Mouse (Mus musculus) MEL (cell line): Measurements from ENCODE around the gene Gm42791. TPM values are rescaled to one million over a fixed set of nuclear protein-coding genes. Genes with fewer than 3 reads are reported as not detected.

ENCODE experiments used
- DNase-seq: peaks from one replicate; pipeline ENCODE4 v3.0.0; 2011; ENCODE audit warnings: low read depth, low spot score
- H3K27ac ChIP-seq: 2 replicates; pipeline ENCODE4 v1.5.1; 2012; ENCODE audit warnings: low read depth, mild to moderate bottlenecking, control low read depth, low read length, moderate library complexity; ENCODE audit not compliant: control insufficient read depth
- H3K27me3 ChIP-seq, 2 experiments: fragments of 150-350 bp in 1 of 2; sonication (generic) in 1 of 2; 2 replicates each; pipeline ENCODE4 v1.6.1; 2012; ENCODE audit warnings: low read length in 2 of 2, mild to moderate bottlenecking in 2 of 2, improper control_type of control experiment in 1 of 2, moderate library complexity in 1 of 2; ENCODE audit not compliant: insufficient read depth in 2 of 2, control insufficient read depth in 1 of 2
- H3K36me3 ChIP-seq, 2 experiments: 2 replicates each; pipeline ENCODE4 v1.6.1; 2012 to 2014; ENCODE audit warnings: low read length in 2 of 2, improper control_type of control experiment in 1 of 2, inconsistent platforms in 1 of 2, mild to moderate bottlenecking in 1 of 2; ENCODE audit not compliant: insufficient read depth in 2 of 2, control insufficient read depth in 1 of 2
- H3K4me1 ChIP-seq, 2 experiments: fragments of 150-350 bp in 1 of 2; sonication (generic) in 1 of 2; 2 replicates each; pipeline ENCODE4 v1.6.1; 2012; ENCODE audit warnings: low read length in 2 of 2, improper control_type of control experiment in 1 of 2, mild to moderate bottlenecking in 1 of 2; ENCODE audit not compliant: insufficient read depth in 2 of 2, control insufficient read depth in 1 of 2
- H3K4me3 ChIP-seq, 2 experiments: fragments of 150-350 bp in 1 of 2; sonication (generic) in 1 of 2; 2 replicates each; pipeline ENCODE4 v1.5.1; 2012; ENCODE audit warnings: low read depth in 2 of 2, low read length in 2 of 2, mild to moderate bottlenecking in 2 of 2, moderate library complexity in 2 of 2, control low read depth in 1 of 2, improper control_type of control experiment in 1 of 2; ENCODE audit not compliant: control insufficient read depth in 1 of 2, insufficient read depth in 1 of 2
- H3K79me2 ChIP-seq: 2 replicates; pipeline ENCODE4 v1.6.1; 2012; ENCODE audit warnings: mild to moderate bottlenecking, low read length, moderate library complexity; ENCODE audit not compliant: control insufficient read depth, poor library complexity, insufficient read depth
- H3K9ac ChIP-seq: 2 replicates; pipeline ENCODE4 v1.6.1; 2012; ENCODE audit warnings: low read depth, mild to moderate bottlenecking, control low read depth, low read length, moderate library complexity; ENCODE audit not compliant: control insufficient read depth, poor library complexity, severe bottlenecking
- H3K9me3 ChIP-seq: fragments of 150-350 bp; sonication (generic); replicated peaks from 2 replicates; pipeline ENCODE4 v1.6.1; 2012; ENCODE audit warnings: mild to moderate bottlenecking, low read length, improper control_type of control experiment, moderate library complexity; ENCODE audit not compliant: insufficient read depth
- BHLHE40 ChIP-seq: IDR thresholded peaks from 2 replicates; pipeline ENCODE4 v1.6.1; 2012; ENCODE audit warnings: low read depth, mild to moderate bottlenecking, inconsistent platforms, low read length, improper control_type of control experiment, borderline replicate concordance
- CTCF ChIP-seq, 3 experiments: IDR thresholded peaks in 2 of 3; conservative IDR thresholded peaks in 1 of 3; 2 replicates each; pipeline ENCODE4 v1.5.1; 2011 to 2012; ENCODE audit warnings: low read length in 3 of 3, low read depth in 2 of 3, mild to moderate bottlenecking in 2 of 3, improper control_type of control experiment in 1 of 3, inconsistent platforms in 1 of 3, mixed read lengths in 1 of 3, moderate library complexity in 1 of 3; ENCODE audit not compliant: control insufficient read depth in 1 of 3, insufficient read depth in 1 of 3, poor library complexity in 1 of 3, severe bottlenecking in 1 of 3
- E2F4 ChIP-seq: IDR thresholded peaks from 2 replicates; pipeline ENCODE4 v1.6.1; 2011; ENCODE audit warnings: low read depth, low read length, improper control_type of control experiment, borderline replicate concordance
- ETS1 ChIP-seq: IDR thresholded peaks from 2 replicates; pipeline ENCODE4 v1.6.1; 2012; ENCODE audit warnings: low read depth, mild to moderate bottlenecking, inconsistent platforms, low read length, improper control_type of control experiment, moderate library complexity
- GATA1 ChIP-seq: IDR thresholded peaks from 2 replicates; pipeline ENCODE4 v1.6.1; 2011; ENCODE audit warnings: low read depth, low read length, improper control_type of control experiment
- HCFC1 ChIP-seq: IDR thresholded peaks from 2 replicates; pipeline ENCODE4 v1.6.1; 2012; ENCODE audit warnings: low read depth, mild to moderate bottlenecking, inconsistent platforms, low read length, improper control_type of control experiment, moderate library complexity
- JUND ChIP-seq: IDR thresholded peaks from 2 replicates; pipeline ENCODE4 v1.6.1; 2011; ENCODE audit warnings: low read depth, mild to moderate bottlenecking, improper control_type of control experiment, low read length
- KAT2A ChIP-seq: conservative IDR thresholded peaks from 2 replicates; pipeline ENCODE4 v1.6.1; 2012; ENCODE audit warnings: low read depth, low read length, improper control_type of control experiment, inconsistent platforms
- MAFK ChIP-seq: IDR thresholded peaks from 2 replicates; pipeline ENCODE4 v1.6.1; 2011; ENCODE audit warnings: low read depth, mild to moderate bottlenecking, low read length, improper control_type of control experiment, borderline replicate concordance
- MAX ChIP-seq: IDR thresholded peaks from 2 replicates; pipeline ENCODE4 v1.6.1; 2011; ENCODE audit warnings: low read length, improper control_type of control experiment
- MAZ ChIP-seq: IDR thresholded peaks from 2 replicates; pipeline ENCODE4 v1.6.1; 2012; ENCODE audit warnings: low read depth, mild to moderate bottlenecking, inconsistent platforms, low read length, improper control_type of control experiment
- MEF2A ChIP-seq: IDR thresholded peaks from 2 replicates; pipeline ENCODE4 v1.6.1; 2014; ENCODE audit warnings: low read depth, mild to moderate bottlenecking, inconsistent platforms, low read length, improper control_type of control experiment; ENCODE audit not compliant: poor library complexity, insufficient replicate concordance, severe bottlenecking; ENCODE audit errors: extremely low read depth
- MXI1 ChIP-seq: IDR thresholded peaks from 2 replicates; pipeline ENCODE4 v1.6.1; 2011; ENCODE audit warnings: mild to moderate bottlenecking, low read depth, low read length, improper control_type of control experiment
- MYB ChIP-seq: IDR thresholded peaks from 2 replicates; pipeline ENCODE4 v1.6.1; 2011; ENCODE audit warnings: mild to moderate bottlenecking, low read depth, low read length, improper control_type of control experiment
- MYC ChIP-seq: IDR thresholded peaks from 2 replicates; pipeline ENCODE4 v1.6.1; 2011; ENCODE audit warnings: low read depth, mild to moderate bottlenecking, low read length, improper control_type of control experiment, moderate library complexity
- NELFE ChIP-seq: IDR thresholded peaks from 2 replicates; pipeline ENCODE4 v1.6.1; 2011; ENCODE audit warnings: low read depth, low read length, improper control_type of control experiment
- POLR2A ChIP-seq, 2 experiments: IDR thresholded peaks; 2 replicates each; pipeline ENCODE4 v1.6.1; 2011 to 2012; ENCODE audit warnings: low read length in 2 of 2, mild to moderate bottlenecking in 2 of 2, control low read depth in 1 of 2, improper control_type of control experiment in 1 of 2, low read depth in 1 of 2, moderate library complexity in 1 of 2; ENCODE audit not compliant: control insufficient read depth in 1 of 2, insufficient read depth in 1 of 2, poor library complexity in 1 of 2
- POLR2AphosphoS2 ChIP-seq: IDR thresholded peaks from 2 replicates; pipeline ENCODE4 v1.6.1; 2011; ENCODE audit warnings: low read length, improper control_type of control experiment
- POLR2AphosphoS5 ChIP-seq: IDR thresholded peaks from 2 replicates; pipeline ENCODE4 v1.6.1; 2012; ENCODE audit warnings: low read depth, borderline replicate concordance, mild to moderate bottlenecking, inconsistent platforms, low read length, moderate library complexity, mixed read lengths
- RAD21 ChIP-seq: IDR thresholded peaks from 2 replicates; pipeline ENCODE4 v1.6.1; 2011; ENCODE audit warnings: mild to moderate bottlenecking, low read depth, low read length, improper control_type of control experiment
- RCOR1 ChIP-seq: IDR thresholded peaks from 2 replicates; pipeline ENCODE4 v1.6.1; 2012; ENCODE audit warnings: low read depth, mild to moderate bottlenecking, inconsistent platforms, low read length, improper control_type of control experiment
- SMC3 ChIP-seq: IDR thresholded peaks from 2 replicates; pipeline ENCODE4 v1.6.1; 2011; ENCODE audit warnings: low read depth, low read length, improper control_type of control experiment
- TAL1 ChIP-seq: IDR thresholded peaks from 2 replicates; pipeline ENCODE4 v1.6.1; 2012; ENCODE audit warnings: mild to moderate bottlenecking, inconsistent platforms, low read length, moderate library complexity, mixed read lengths
- TBP ChIP-seq: IDR thresholded peaks from 2 replicates; pipeline ENCODE4 v1.8.0; 2011; ENCODE audit warnings: low read depth, low read length, improper control_type of control experiment
- TCF12 ChIP-seq: IDR thresholded peaks from 2 replicates; pipeline ENCODE4 v1.6.1; 2014; ENCODE audit warnings: low read depth, mild to moderate bottlenecking, inconsistent platforms, low read length, improper control_type of control experiment, moderate library complexity
- UBTF ChIP-seq: IDR thresholded peaks from 2 replicates; pipeline ENCODE4 v1.6.1; 2012; ENCODE audit warnings: low read depth, mild to moderate bottlenecking, inconsistent platforms, low read length, improper control_type of control experiment, moderate library complexity, borderline replicate concordance; ENCODE audit not compliant: insufficient read depth
- USF1 ChIP-seq: IDR thresholded peaks from 2 replicates; pipeline ENCODE4 v1.6.1; 2014; ENCODE audit warnings: low read depth, mild to moderate bottlenecking, inconsistent platforms, low read length, improper control_type of control experiment, moderate library complexity
- USF2 ChIP-seq, 2 experiments: IDR thresholded peaks; 2 replicates each; pipeline ENCODE4 v1.6.1; 2011 to 2012; ENCODE audit warnings: improper control_type of control experiment in 2 of 2, low read length in 2 of 2, borderline replicate concordance in 1 of 2, inconsistent platforms in 1 of 2, low read depth in 1 of 2, mild to moderate bottlenecking in 1 of 2; ENCODE audit not compliant: insufficient read depth in 1 of 2
- ZC3H11A ChIP-seq: IDR thresholded peaks from 2 replicates; pipeline ENCODE4 v1.6.1; 2012; ENCODE audit warnings: low read depth, mild to moderate bottlenecking, inconsistent platforms, low read length, improper control_type of control experiment
- ZKSCAN1 ChIP-seq: IDR thresholded peaks from 2 replicates; pipeline ENCODE4 v1.6.1; 2012; ENCODE audit warnings: low read depth, mild to moderate bottlenecking, inconsistent platforms, low read length, improper control_type of control experiment, moderate library complexity
- ZMIZ1 ChIP-seq: IDR thresholded peaks from 2 replicates; pipeline ENCODE4 v1.6.1; 2012; ENCODE audit warnings: low read depth, mild to moderate bottlenecking, inconsistent platforms, low read length, improper control_type of control experiment, moderate library complexity
- ZNF384 ChIP-seq: IDR thresholded peaks from 2 replicates; pipeline ENCODE4 v1.6.1; 2012; ENCODE audit warnings: low read depth, mild to moderate bottlenecking, inconsistent platforms, low read length, improper control_type of control experiment
- polyA plus RNA-seq, 2 experiments: library from polyadenylated mRNA; stranded (reverse) in 1 of 2; unstranded in 1 of 2; fragments of >175 nt in 1 of 2; fragments of >200 nt in 1 of 2; gene quantifications; 2 replicates each; pipeline versions ENCODE4 v1.2.1 to v1.2.4; 2012; ENCODE audit warnings: low replicate concordance in 2 of 2, low read depth in 1 of 2; ENCODE audit not compliant: insufficient read length in 2 of 2, insufficient read depth in 1 of 2, missing spikeins in 1 of 2
- total RNA-seq: library from RNA; depleted of rRNA; stranded (reverse); fragments of 300-350 nt; gene quantifications from 2 replicates; pipeline ENCODE4 v1.2.3, GENCODE M21; 2012

Gm42791 gene
- total and polyA plus RNA-seq, 3 experiments = 1.2 to 2.1 TPM; not detected in 1

GRCm38 (mm10) chr5:148953098-148953497, 41.8 kb downstream of the Gm42791 start:
- Histone ChIP-seq H3K27ac (no peak overlapping the region), H3K9me3 (no peaks in the 10 kb centered on the region), H3K9ac (no peak overlapping the region), H3K79me2 (no peaks in the 10 kb centered on the region), H3K27me3 (no peaks in the 10 kb centered on the region), H3K4me3 (no peak overlapping the region), H3K36me3 (no peaks in the 10 kb centered on the region), H3K4me1 (peaks cover 0 to 14% of the 10 kb centered on the region in 2 experiments; a peak in 1 of 4 replicates)
- DNase-seq = no peak
- no peak for TF ChIP-seq ZMIZ1
- no peak for TF ChIP-seq HCFC1
- no peak for TF ChIP-seq TCF12
- no peak for TF ChIP-seq E2F4
- no peak for TF ChIP-seq MEF2A
- TF ChIP-seq BHLHE40 = no peak
- TF ChIP-seq TAL1 = no peak
- no peak for TF ChIP-seq NELFE
- no peak for TF ChIP-seq MXI1
- no peak for TF ChIP-seq POLR2AphosphoS5
- TF ChIP-seq MAFK = no peak

- Histone ChIP-seq H3K9ac (no peak overlapping the region), H3K4me3 (no peak overlapping the region), H3K79me2 (no peaks in the 10 kb centered on the region), H3K9me3 (no peaks in the 10 kb centered on the region), H3K36me3 (no peaks in the 10 kb centered on the region), H3K27ac (no peak overlapping the region), H3K4me1 (peaks cover 0 to 14% of the 10 kb centered on the region in 2 experiments; a peak in 1 of 4 replicates), H3K27me3 (no peaks in the 10 kb centered on the region)
- DNase-seq = peak; percentile 88
- TF ChIP-seq ZKSCAN1 (no peak), RAD21 (peak; percentile 80), JUND (no peak), MAFK (no peak), MYB (no peak), TAL1 (no peak), POLR2A (IDR thresholded peaks at IDR 0.05; ENCODE audit: control insufficient read depth in 1 of 2, insufficient read depth in 1 of 2, low read depth in 1 of 2, low read length in 2 of 2, poor library complexity in 1 of 2) (no peak), POLR2AphosphoS2 (no peak), CTCF (IDR thresholded peaks at IDR 0.05 in 2 of 3, conservative IDR thresholded peaks at IDR 0.05 in 1 of 3; ENCODE audit: control insufficient read depth in 1 of 3, insufficient read depth in 1 of 3, low read depth in 2 of 3, low read length in 3 of 3, poor library complexity in 1 of 3, severe bottlenecking in 1 of 3) (peak; percentile 87 to 91 (median 91)), ZNF384 (0 out of 2 replicates have a peak, but pooled peaks have one; percentile 39), USF2 (IDR thresholded peaks at IDR 0.05; ENCODE audit: borderline replicate concordance in 1 of 2, insufficient read depth in 1 of 2, low read depth in 1 of 2, low read length in 2 of 2) (no peak), MAZ (no peak), NELFE (no peak), UBTF (no peak), TBP (no peak), KAT2A (no peak), ETS1 (no peak), MEF2A (no peak), TCF12 (no peak), USF1 (no peak), MAX (no peak), ZC3H11A (peak; percentile 85), GATA1 (no peak), MXI1 (no peak), RCOR1 (no peak), HCFC1 (no peak), MYC (peak; percentile 51; the same call in 1 of the 2 replicates), SMC3 (peak; percentile 82)
Observed at GRCm38 (mm10) chr5:148952419-148952818, 42.5 kb downstream of the Gm42791 start.
